Mouse (Mus musculus) retina, postnatal 1 day (tissue): ENCODE measurements around the gene Ssxb9.
"Not testable (repeated sequence)": the region's sequence is repeated elsewhere in the genome, so short reads cannot be mapped to it uniquely, and the experiment has no call there.

Experiments
- DNase-seq: peaks from one replicate; pipeline ENCODE4 v3.0.0-alpha.2; 2012

Ssxb9 gene

GRCm38 (mm10) chrX:8366678-8367077 is at the start of gene Ssxb9:
TSS of gene Ssxb9 (plus strand) at chrX:8366978.
- not testable (repeated sequence) for DNase-seq

- no peak for DNase-seq
These were observed 39.7 kb upstream of the Ssxb9 start, which contains the start of gene Ssxb10 for GRCm38 (mm10) chrX:8327124-8327523. TSS of gene Ssxb10 (plus strand) at chrX:8327424.

GRCm38 (mm10) chrX:8413005-8413404 is 46.2 kb downstream of the Ssxb9 start, which contains the start of gene Ssxb1:
TSS of gene Ssxb1 (plus strand) at chrX:8413305.
- DNase-seq: not testable (repeated sequence)
